Mouse (Mus musculus): ENCODE results near the gene Arid1b. TPM values are rescaled to one million over a fixed set of nuclear protein-coding genes. Genes with fewer than 3 reads are reported as not detected.
A peak's percentile ranks its signal among the peaks of the same experiment; 100 is the strongest.

Gene Arid1b
- polyA plus RNA-seq, 1 experiment from 2014 or later: 12.4 TPM

DNA sequence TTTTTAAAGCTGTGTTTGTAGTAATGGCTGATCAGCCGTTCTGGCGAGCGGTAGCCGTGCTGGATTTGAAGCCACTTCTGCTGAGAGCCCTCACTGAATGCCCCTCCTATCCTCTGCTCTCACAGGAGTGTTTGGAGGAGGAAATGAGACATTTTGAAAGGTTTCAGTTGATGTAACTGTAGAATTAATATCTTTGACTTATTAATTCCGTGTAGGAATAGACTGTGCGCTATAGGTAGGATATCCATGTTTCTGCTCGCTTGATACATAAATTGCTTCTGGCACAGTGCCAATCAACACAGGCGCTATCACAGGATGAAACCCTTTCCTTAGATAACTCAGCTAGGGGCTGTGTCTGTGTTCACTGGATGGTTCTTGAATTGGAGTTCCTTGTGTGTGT is 145.4 kb downstream of the Arid1b start:
- Histone ChIP-seq H3K27me3 (replicated peaks; ENCODE audit: control insufficient read depth, insufficient read depth, low read length) (no peaks in the 10 kb centered on the region), H3K4me3 (ENCODE audit: low read depth, low read length) (no peak overlapping the region), H3K4me1 (ENCODE audit: control insufficient read depth, insufficient read depth, low read length) (peaks cover 21% of the 10 kb centered on the region), H3K9ac (ENCODE audit: low read depth, low read length) (no peak overlapping the region), H3K27ac (replicated peaks; ENCODE audit: low read depth, low read length) (peak overlapping the region; percentile 35; the same call in 1 of the 2 replicates), H3K9me3 (ENCODE audit: control insufficient read depth, low read length) (no peaks in the 10 kb centered on the region), H3K4me2 (ENCODE audit: low read depth, low read length) (no peak overlapping the region), H3K36me3 (ENCODE audit: control insufficient read depth, insufficient read depth, low read length) (no peaks in the 10 kb centered on the region)
- DNase-seq (ENCODE audit: low spot score) (no peak), ATAC-seq (ENCODE audit: low read depth) (no peak)
- 55% methylated on average over 8 of the region's 8 CpGs for WGBS

DNA sequence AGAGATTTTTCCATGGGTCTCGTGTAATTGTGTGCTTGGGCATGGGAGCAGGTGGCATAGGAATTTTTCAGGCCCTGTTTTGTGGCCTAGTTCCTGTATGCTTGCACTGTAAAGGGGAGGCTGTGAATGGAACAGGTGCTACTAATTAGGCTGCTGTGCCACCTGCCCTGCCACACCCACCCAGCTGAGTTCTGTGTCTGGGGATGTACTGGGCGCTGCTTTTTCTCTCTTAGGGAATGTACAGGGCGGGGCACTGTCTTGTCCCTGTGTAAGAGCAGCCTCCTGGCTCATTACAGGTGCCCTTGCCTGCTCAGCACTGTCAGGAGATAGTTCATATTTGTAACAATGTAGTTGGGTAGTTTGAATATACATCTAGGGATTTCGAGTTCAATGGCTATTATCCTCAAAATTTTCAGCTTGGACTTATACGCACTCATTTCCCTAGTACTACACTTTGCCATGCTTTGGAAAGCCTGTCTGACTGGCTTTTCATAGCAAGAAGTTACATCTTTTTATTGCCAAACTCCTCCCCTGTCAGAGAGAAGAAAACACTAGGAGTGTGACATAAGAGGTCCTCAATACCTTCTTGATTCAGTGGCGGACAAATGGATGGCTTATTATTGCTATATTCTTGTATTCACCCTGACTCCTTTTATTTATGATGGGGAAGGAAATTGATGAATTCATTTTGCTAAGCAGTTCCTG is 149.8 kb downstream of the Arid1b start:
- WGBS: 75% methylated on average over 6 of the region's 6 CpGs
- Histone ChIP-seq H3K27ac (replicated peaks; ENCODE audit: low read depth, low read length) (no peak overlapping the region), H3K4me2 (ENCODE audit: low read depth, low read length) (no peak overlapping the region), H3K9ac (ENCODE audit: low read depth, low read length) (no peak overlapping the region), H3K27me3 (replicated peaks; ENCODE audit: control insufficient read depth, insufficient read depth, low read length) (no peaks in the 10 kb centered on the region), H3K4me1 (ENCODE audit: control insufficient read depth, insufficient read depth, low read length) (peaks cover 9% of the 10 kb centered on the region), H3K9me3 (ENCODE audit: control insufficient read depth, low read length) (no peaks in the 10 kb centered on the region), H3K4me3 (ENCODE audit: low read depth, low read length) (no peak overlapping the region), H3K36me3 (ENCODE audit: control insufficient read depth, insufficient read depth, low read length) (no peaks in the 10 kb centered on the region)
- DNase-seq (ENCODE audit: low spot score) (peak; percentile 32), ATAC-seq (ENCODE audit: low read depth) (peak; percentile 74)

DNA sequence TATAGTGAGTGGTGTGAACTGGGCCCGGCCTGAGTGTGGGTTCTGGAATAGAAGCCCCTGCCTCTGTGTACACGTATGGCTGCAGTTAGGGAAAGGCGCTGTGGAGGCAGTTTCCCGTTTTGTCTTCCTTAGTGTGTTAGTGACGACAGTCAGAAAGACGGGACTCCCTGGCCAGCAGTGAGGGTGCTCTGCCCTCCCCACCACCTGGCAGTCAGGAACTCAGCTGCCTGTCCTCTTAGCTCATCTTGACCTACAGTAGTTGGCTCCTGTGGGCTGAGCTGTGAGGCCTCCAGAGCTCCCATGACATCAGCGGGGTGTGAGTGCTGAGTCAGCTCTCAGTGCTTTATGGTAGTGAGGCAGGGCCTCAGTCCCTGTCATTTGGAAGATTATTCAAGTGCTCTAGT is 156.5 kb downstream of the Arid1b start:
- no peak overlapping the region for H3K9ac ChIP-seq (ENCODE audit: low read depth, low read length)
- WGBS: 48% methylated on average over 7 of the region's 7 CpGs
- H3K4me1 ChIP-seq (ENCODE audit: control insufficient read depth, insufficient read depth, low read length): peaks cover 7% of the 10 kb centered on the region; the same call in 1 of the 2 replicates
- H3K9me3 ChIP-seq (ENCODE audit: control insufficient read depth, low read length): no peaks in the 10 kb centered on the region
- peak; percentile 55 for DNase-seq (ENCODE audit: low spot score)
- no peak overlapping the region for H3K27ac ChIP-seq (replicated peaks; ENCODE audit: low read depth, low read length)
- no peak overlapping the region for H3K4me3 ChIP-seq (ENCODE audit: low read depth, low read length)
- H3K36me3 ChIP-seq (ENCODE audit: control insufficient read depth, insufficient read depth, low read length): no peaks in the 10 kb centered on the region
- no peak overlapping the region for H3K4me2 ChIP-seq (ENCODE audit: low read depth, low read length)
- ATAC-seq (ENCODE audit: low read depth): peak; percentile 33; the same call in 1 of the 2 replicates
- no peaks in the 10 kb centered on the region for H3K27me3 ChIP-seq (replicated peaks; ENCODE audit: control insufficient read depth, insufficient read depth, low read length)

DNA sequence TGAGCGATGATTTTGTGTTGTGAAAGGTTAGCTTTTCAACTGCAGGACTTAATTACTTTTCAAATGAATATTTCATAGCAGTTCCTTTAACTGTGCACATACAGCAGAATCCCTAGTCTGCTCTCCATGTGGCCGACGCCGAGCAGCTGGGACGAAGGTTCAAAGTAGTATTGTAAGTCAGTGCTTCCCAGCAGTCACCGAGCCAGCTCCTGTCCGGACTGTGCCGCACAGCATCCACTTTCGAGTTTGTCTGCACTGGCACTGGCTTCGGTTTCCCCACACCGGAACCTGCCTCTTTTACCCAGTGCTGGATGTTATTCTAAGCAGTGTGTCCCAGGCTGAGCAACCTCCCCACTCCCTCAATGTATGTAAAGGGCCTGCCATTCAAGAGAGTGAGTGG is 157.7 kb downstream of the Arid1b start:
- ATAC-seq (ENCODE audit: low read depth): no peak
- Histone ChIP-seq H3K9ac (ENCODE audit: low read depth, low read length) (no peak overlapping the region), H3K27ac (replicated peaks; ENCODE audit: low read depth, low read length) (no peak overlapping the region), H3K4me3 (ENCODE audit: low read depth, low read length) (no peak overlapping the region), H3K4me2 (ENCODE audit: low read depth, low read length) (peak overlapping the region; percentile 3; the same call in 1 of the 2 replicates), H3K36me3 (ENCODE audit: control insufficient read depth, insufficient read depth, low read length) (no peaks in the 10 kb centered on the region), H3K9me3 (ENCODE audit: control insufficient read depth, low read length) (no peaks in the 10 kb centered on the region), H3K27me3 (replicated peaks; ENCODE audit: control insufficient read depth, insufficient read depth, low read length) (no peaks in the 10 kb centered on the region), H3K4me1 (ENCODE audit: control insufficient read depth, insufficient read depth, low read length) (peaks cover 7% of the 10 kb centered on the region; the same call in 1 of the 2 replicates)
- WGBS: 62% methylated on average over 11 of the region's 11 CpGs
- no peak for DNase-seq (ENCODE audit: low spot score)

DNA sequence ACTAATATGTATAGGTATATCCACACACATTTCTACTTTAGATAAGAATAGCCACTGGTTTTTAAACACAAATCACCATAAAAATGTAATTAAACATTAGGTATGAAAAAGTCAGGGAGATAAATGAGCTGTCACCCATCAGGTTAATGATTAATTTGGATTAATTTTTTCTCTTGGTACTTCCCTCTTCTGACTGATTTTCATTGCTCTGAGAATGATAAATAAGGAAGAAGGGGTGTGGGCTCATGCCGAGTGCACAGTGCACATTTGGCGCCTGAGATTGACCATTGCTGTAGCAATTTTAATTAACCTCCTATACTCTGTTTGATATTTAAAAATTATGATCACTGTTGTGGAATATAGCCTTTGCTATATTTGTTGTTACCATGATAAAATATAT is 159.3 kb downstream of the Arid1b start:
- no peak overlapping the region for H3K27ac ChIP-seq (replicated peaks; ENCODE audit: low read depth, low read length)
- H3K9me3 ChIP-seq (ENCODE audit: control insufficient read depth, low read length): no peaks in the 10 kb centered on the region
- DNase-seq (ENCODE audit: low spot score) (no peak), ATAC-seq (ENCODE audit: low read depth) (no peak)
- no peak overlapping the region for H3K4me3 ChIP-seq (ENCODE audit: low read depth, low read length)
- WGBS: 86% methylated on average over 2 of the region's 2 CpGs
- H3K4me2 ChIP-seq (ENCODE audit: low read depth, low read length): no peak overlapping the region
- H3K9ac ChIP-seq (ENCODE audit: low read depth, low read length): no peak overlapping the region
- no peaks in the 10 kb centered on the region for H3K36me3 ChIP-seq (ENCODE audit: control insufficient read depth, insufficient read depth, low read length)
- H3K4me1 ChIP-seq (ENCODE audit: control insufficient read depth, insufficient read depth, low read length): peaks cover 7% of the 10 kb centered on the region; the same call in 1 of the 2 replicates
- no peaks in the 10 kb centered on the region for H3K27me3 ChIP-seq (replicated peaks; ENCODE audit: control insufficient read depth, insufficient read depth, low read length)

DNA sequence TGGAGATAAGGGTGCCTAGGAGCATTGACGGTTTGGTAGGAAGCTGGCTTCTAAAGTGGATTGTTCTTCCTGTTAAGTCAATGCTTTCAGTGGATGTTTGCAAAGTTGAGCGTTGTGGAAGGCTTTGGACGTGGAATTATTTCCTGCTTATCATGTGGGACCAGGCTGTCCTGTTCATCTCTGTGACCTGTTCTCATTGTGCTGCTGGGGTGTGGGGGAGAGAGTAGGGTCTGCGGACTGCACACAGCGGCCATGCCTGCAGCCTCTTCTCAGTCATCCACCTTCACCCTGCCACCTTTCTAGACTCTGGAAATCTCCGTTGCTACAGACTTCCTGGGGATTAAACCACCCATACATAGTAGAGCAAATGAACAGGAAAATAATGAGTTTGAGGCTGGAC is 160.2 kb downstream of the Arid1b start:
- H3K4me3 ChIP-seq (ENCODE audit: low read depth, low read length): no peak overlapping the region
- peaks cover 7% of the 10 kb centered on the region; the same call in 1 of the 2 replicates for H3K4me1 ChIP-seq (ENCODE audit: control insufficient read depth, insufficient read depth, low read length)
- H3K4me2 ChIP-seq (ENCODE audit: low read depth, low read length): no peak overlapping the region
- DNase-seq (ENCODE audit: low spot score): no peak
- no peaks in the 10 kb centered on the region for H3K27me3 ChIP-seq (replicated peaks; ENCODE audit: control insufficient read depth, insufficient read depth, low read length)
- H3K36me3 ChIP-seq (ENCODE audit: control insufficient read depth, insufficient read depth, low read length): no peaks in the 10 kb centered on the region
- no peak overlapping the region for H3K27ac ChIP-seq (replicated peaks; ENCODE audit: low read depth, low read length)
- H3K9ac ChIP-seq (ENCODE audit: low read depth, low read length): no peak overlapping the region
- 71% methylated on average over 6 of the region's 6 CpGs for WGBS
- H3K9me3 ChIP-seq (ENCODE audit: control insufficient read depth, low read length): no peaks in the 10 kb centered on the region
- ATAC-seq (ENCODE audit: low read depth): no peak

DNA sequence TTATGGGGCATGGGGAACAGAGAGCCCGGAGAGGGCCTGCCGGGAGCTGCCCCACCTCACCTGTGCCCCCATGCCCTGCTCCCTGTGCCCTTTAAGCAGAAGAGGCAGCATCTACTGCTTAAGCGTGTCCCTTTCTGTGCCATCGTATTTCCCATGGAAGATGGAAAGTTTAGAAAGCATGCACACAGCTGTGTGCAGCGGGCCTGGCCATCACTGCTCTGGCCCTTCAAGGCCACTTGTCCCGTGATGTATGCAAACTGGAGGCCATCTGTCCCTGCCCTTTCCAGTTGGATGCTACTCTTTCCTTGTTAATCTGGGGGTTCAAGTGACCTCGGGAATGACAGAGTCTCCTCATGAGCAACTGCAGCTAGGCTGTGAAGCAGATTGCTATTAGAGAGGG is 163.5 kb downstream of the Arid1b start:
- DNase-seq (ENCODE audit: low spot score): no peak
- Histone ChIP-seq H3K4me2 (ENCODE audit: low read depth, low read length) (no peak overlapping the region), H3K4me1 (ENCODE audit: control insufficient read depth, insufficient read depth, low read length) (no peaks in the 10 kb centered on the region), H3K4me3 (ENCODE audit: low read depth, low read length) (no peak overlapping the region), H3K27me3 (replicated peaks; ENCODE audit: control insufficient read depth, insufficient read depth, low read length) (no peaks in the 10 kb centered on the region), H3K9me3 (ENCODE audit: control insufficient read depth, low read length) (no peaks in the 10 kb centered on the region), H3K9ac (ENCODE audit: low read depth, low read length) (no peak overlapping the region), H3K36me3 (ENCODE audit: control insufficient read depth, insufficient read depth, low read length) (0 out of 2 replicates have a peak, but pooled peaks cover 4% of the 10 kb centered on the region), H3K27ac (replicated peaks; ENCODE audit: low read depth, low read length) (no peak overlapping the region)
- 78% methylated on average over 7 of the region's 7 CpGs for WGBS
- no peak for ATAC-seq (ENCODE audit: low read depth)

DNA sequence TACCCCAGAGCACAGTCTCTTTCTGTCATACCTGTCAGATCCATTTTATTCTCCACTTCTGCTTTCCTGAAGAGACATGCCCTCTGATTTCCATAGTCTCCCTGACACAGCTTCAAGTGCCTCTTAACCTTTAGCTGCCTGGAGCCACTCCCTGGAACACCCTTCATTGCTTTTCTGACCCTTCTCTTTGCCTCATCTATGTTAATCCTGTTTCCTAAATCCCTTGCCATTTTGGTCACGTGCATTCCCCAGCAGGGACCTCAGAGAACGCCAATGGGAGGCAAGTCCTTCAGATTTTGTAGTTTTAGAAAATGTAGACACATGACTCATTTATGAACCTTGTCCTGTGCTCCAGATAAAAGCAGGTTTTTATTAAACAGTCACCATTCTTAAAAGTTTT is 168.4 kb downstream of the Arid1b start:
- Histone ChIP-seq H3K4me3 (ENCODE audit: low read depth, low read length) (no peak overlapping the region), H3K27ac (replicated peaks; ENCODE audit: low read depth, low read length) (no peak overlapping the region), H3K9me3 (ENCODE audit: control insufficient read depth, low read length) (no peaks in the 10 kb centered on the region), H3K4me2 (ENCODE audit: low read depth, low read length) (no peak overlapping the region), H3K9ac (ENCODE audit: low read depth, low read length) (no peak overlapping the region), H3K36me3 (ENCODE audit: control insufficient read depth, insufficient read depth, low read length) (0 out of 2 replicates have a peak, but pooled peaks cover 4% of the 10 kb centered on the region), H3K4me1 (ENCODE audit: control insufficient read depth, insufficient read depth, low read length) (no peaks in the 10 kb centered on the region), H3K27me3 (replicated peaks; ENCODE audit: control insufficient read depth, insufficient read depth, low read length) (no peaks in the 10 kb centered on the region)
- DNase-seq (ENCODE audit: low spot score) (no peak), ATAC-seq (ENCODE audit: low read depth) (no peak)
- WGBS: 53% methylated on average over 2 of the region's 2 CpGs

DNA sequence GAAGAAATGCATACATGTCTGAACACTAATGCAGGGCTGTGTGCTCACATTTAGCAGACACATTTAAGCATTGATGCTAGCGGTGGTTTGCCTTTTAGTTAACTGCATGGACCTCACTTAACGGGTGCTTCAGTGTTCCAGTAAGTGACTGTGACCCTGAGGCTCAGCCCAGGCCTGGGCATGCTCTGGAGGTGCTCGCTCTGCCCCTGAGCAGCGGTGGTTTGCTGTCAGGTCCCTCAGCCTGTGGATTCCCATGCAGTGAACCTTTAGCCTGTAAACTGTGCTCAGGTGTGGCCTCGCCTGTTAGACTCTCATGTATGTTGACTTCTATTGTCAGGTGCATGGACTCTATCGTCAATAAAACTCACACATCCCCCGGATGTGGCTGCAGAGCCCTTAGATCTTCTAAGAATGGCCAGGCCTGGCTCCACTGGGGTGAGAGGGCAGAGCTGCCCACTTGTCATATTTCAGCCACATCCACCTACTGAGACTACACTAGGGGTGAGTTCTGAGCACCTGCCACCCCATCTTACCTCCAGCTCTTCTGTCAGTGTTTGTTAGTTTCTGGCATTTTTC is 169.2 kb downstream of the Arid1b start:
- Histone ChIP-seq H3K36me3 (ENCODE audit: control insufficient read depth, insufficient read depth, low read length) (0 out of 2 replicates have a peak, but pooled peaks cover 4% of the 10 kb centered on the region), H3K9ac (ENCODE audit: low read depth, low read length) (no peak overlapping the region), H3K27ac (replicated peaks; ENCODE audit: low read depth, low read length) (no peak overlapping the region), H3K4me2 (ENCODE audit: low read depth, low read length) (no peak overlapping the region), H3K27me3 (replicated peaks; ENCODE audit: control insufficient read depth, insufficient read depth, low read length) (no peaks in the 10 kb centered on the region), H3K4me1 (ENCODE audit: control insufficient read depth, insufficient read depth, low read length) (no peaks in the 10 kb centered on the region), H3K4me3 (ENCODE audit: low read depth, low read length) (no peak overlapping the region), H3K9me3 (ENCODE audit: control insufficient read depth, low read length) (no peaks in the 10 kb centered on the region)
- ATAC-seq (ENCODE audit: low read depth) (no peak), DNase-seq (ENCODE audit: low spot score) (no peak)
- 77% methylated on average over 7 of the region's 7 CpGs for WGBS
